Mouse (Mus musculus) stomach, embryonic 15.5 days (tissue): ENCODE data around the gene Tgfb1. TPM values are rescaled to one million over a fixed set of nuclear protein-coding genes. Genes with fewer than 3 reads are reported as not detected.

Experiments used
- ATAC-seq: fragments of 200-750 bp; cut with Nextera tagmentation; 2 replicates; pipeline ENCODE4 v1.8.0; 2017; ENCODE audit warnings: low read depth, moderate number of reproducible peaks, moderate TSS enrichment; ENCODE audit not compliant: insufficient read depth, low FRiP score
- H3K27ac ChIP-seq: fragments of 300-500 bp; sonication (generic); 2 replicates; pipeline ENCODE4 v1.5.1; 2015; ENCODE audit warnings: mild to moderate bottlenecking, inconsistent platforms
- H3K27me3 ChIP-seq: fragments of 300-500 bp; sonication (generic); replicated peaks from 2 replicates; pipeline ENCODE4 v1.6.1; 2015; ENCODE audit warnings: inconsistent platforms
- H3K36me3 ChIP-seq: fragments of 300-500 bp; sonication (generic); 2 replicates; pipeline ENCODE4 v1.6.1; 2015; ENCODE audit warnings: inconsistent platforms
- H3K4me1 ChIP-seq: fragments of 300-500 bp; sonication (generic); 2 replicates; pipeline ENCODE4 v1.6.1; 2015; ENCODE audit warnings: inconsistent platforms
- H3K4me2 ChIP-seq: fragments of 300-500 bp; sonication (generic); 2 replicates; pipeline ENCODE4 v1.6.1; 2015; ENCODE audit warnings: mild to moderate bottlenecking, inconsistent platforms
- H3K4me3 ChIP-seq: fragments of 300-500 bp; sonication (generic); replicated peaks from 2 replicates; pipeline ENCODE4 v1.5.1; 2015; ENCODE audit warnings: inconsistent platforms
- H3K9ac ChIP-seq: fragments of 300-500 bp; sonication (generic); 2 replicates; pipeline ENCODE4 v1.6.1; 2015; ENCODE audit warnings: inconsistent platforms
- H3K9me3 ChIP-seq: fragments of 300-500 bp; sonication (generic); 2 replicates; pipeline ENCODE4 v1.6.1; 2016; ENCODE audit warnings: inconsistent platforms
- WGBS: fragments of 180-500 bp; shearing (Covaris S2); methylation state at CpG from one replicate; pipeline ENCODE4 v1.1.7; 2015; 5-methylcytosine and 5-hydroxymethylcytosine counted together
- polyA plus RNA-seq: library from polyadenylated mRNA; unstranded; fragments of >200 nt; fragmentation: Nextera tagmentation; extraction: Ambion mirVana; gene quantifications from 2 replicates; pipeline ENCODE4 v1.2.1, GENCODE M21; 2015

The Tgfb1 gene
- polyA plus RNA-seq, 1 experiment from 2014 or later: 4.1 TPM

DNA sequence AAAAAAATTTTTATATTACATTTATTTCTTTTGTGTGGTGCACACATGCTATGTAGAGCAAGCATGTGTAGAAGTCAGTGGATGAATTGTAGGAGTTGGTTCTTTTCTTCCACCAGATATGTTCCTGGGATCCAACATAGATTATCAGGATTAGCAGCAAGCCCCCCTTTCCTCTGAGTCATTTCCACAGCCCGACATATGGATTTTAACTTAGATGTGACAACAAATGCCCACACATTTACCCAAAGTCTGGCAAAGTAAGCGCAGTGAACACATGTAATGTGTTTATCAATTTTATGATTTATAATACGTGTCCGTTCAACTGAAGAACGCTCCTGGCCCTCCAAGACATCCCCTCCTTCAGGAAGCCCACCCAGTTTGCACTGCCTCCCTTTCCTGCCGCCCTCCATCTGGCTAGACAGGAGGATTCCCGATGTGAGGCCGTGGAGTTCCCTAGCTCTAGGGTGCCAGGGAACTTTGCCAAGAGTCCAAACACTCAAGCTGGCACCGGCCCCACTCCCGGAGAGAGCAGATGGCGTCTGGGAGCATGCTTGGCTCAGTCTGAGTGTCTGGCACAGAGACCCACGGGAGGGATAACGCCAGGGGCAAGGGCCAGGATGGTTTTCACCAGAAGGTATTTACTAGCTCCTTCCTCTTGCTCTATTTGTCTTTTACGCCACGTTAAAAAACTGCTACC lies 10.6 kb upstream of the Tgfb1 start:
- 51% methylated on average over 15 of the region's 15 CpGs for WGBS
- peaks cover 18% of the 10 kb centered on the region for H3K4me1 ChIP-seq
- no peaks in the 10 kb centered on the region for H3K9me3 ChIP-seq
- H3K27ac ChIP-seq: no peak overlapping the region
- H3K36me3 ChIP-seq: no peaks in the 10 kb centered on the region
- H3K9ac ChIP-seq: no peak overlapping the region
- peaks cover 23% of the 10 kb centered on the region for H3K27me3 ChIP-seq
- H3K4me3 ChIP-seq: no peak overlapping the region
- no peak for ATAC-seq
- no peak overlapping the region for H3K4me2 ChIP-seq

DNA sequence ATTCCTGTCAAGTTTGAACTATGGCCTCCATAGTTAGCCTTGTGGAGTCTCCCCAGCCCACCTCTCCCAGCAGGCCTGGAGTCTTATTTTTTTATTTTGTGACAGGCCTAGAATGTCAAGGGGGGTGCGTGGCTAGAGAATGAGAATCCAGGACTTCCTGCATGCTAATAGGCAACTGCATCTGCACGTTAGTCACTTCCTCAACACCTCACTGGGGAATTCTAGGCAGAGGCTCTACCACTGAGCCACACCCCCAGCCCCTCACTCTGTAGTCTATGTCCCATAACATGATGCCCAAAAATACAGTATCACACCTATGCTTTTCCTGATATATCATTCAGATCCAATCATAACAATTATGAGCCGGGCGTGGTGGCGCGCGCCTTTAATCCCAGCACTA lies 9.8 kb upstream of the Tgfb1 start:
- H3K27ac ChIP-seq: no peak overlapping the region
- 89% methylated on average over 7 of the region's 7 CpGs for WGBS

DNA sequence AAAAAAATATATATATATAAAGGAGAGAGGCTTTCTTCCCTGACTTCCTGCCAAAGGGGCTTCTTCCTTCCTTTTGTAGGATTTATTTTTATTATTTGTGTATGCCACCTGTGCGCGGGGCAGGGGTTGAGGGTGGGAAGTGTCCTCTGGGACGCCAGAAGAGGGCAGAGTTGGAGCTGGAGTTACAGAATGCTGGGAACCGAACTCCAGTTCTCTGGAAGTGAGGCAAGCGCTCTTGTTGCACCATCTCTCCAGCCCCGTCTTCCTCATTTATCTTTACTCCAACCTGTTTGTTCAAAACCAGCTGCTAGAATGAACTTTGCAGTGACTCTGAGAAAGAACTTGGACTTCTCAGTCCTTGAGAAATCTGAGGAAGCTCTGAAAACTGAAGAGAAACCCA lies 6.8 kb upstream of the Tgfb1 start:
- peak overlapping the region; percentile 70 for H3K4me2 ChIP-seq
- peaks cover 6% of the 10 kb centered on the region for H3K27me3 ChIP-seq
- WGBS: 3% methylated on average over 6 of the region's 6 CpGs
- H3K9me3 ChIP-seq: no peaks in the 10 kb centered on the region
- H3K27ac ChIP-seq: peak overlapping the region; percentile 94
- no peak overlapping the region for H3K9ac ChIP-seq
- no peaks in the 10 kb centered on the region for H3K36me3 ChIP-seq
- peak overlapping the region; percentile 68 for H3K4me3 ChIP-seq
- H3K4me1 ChIP-seq: peaks cover 12% of the 10 kb centered on the region
- no peak for ATAC-seq

More for the DNA sequence above, 9.8 kb upstream of the Tgfb1 start:
- no peak overlapping the region for H3K4me3 ChIP-seq
- peaks cover 23% of the 10 kb centered on the region for H3K27me3 ChIP-seq
- H3K9ac ChIP-seq: no peak overlapping the region
- H3K9me3 ChIP-seq: no peaks in the 10 kb centered on the region
- H3K4me1 ChIP-seq: peaks cover 18% of the 10 kb centered on the region
- H3K36me3 ChIP-seq: no peaks in the 10 kb centered on the region
- no peak overlapping the region for H3K4me2 ChIP-seq
- ATAC-seq: no peak

DNA sequence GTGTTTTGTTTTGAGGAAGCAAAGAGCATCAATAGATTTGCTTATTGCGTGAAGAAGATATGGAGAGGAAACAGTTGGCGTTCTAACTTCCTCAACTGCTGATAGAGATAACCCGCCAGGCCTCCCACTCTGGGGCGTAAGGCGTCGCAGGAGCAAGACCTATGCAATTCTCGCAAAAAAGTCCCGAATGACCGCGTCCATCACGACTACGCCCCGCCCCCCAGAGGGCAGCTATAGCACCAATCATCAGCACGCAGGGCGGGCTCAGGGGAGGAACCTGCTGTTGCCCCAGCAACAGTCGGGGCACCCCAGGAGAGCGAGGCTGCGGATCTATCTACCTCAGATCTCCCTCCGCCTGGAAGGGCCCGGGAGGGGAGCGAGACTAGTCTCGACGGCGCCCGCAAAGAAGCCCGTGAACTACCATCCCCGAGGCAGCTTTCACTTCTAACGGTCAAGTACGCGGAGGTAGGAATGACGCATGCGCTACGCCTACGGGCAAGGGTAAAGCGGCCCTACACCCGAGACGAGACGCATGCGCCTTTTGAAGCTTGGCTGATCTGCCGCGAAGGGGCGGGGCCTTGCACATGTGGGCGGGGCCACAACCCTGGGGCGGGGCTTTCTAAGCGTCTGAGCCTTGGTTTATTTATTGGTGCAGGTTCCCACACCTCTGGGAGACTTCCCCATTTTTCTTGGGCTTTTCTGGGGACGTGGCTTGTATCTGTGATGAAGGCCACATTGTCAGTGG lies 6.1 kb upstream of the Tgfb1 start, which contains the start of gene B9d2:
Gene B9d2 (plus strand): TSS at position 267 of the 745 bp plus-strand sequence.
- Histone ChIP-seq H3K27ac (peak within 1 kb of the TSS; percentile 94), H3K9ac (no peak within 1 kb of the TSS), H3K4me2 (peak within 1 kb of the TSS; percentile 70), H3K4me1 (peaks cover 6% of the 10 kb centered on the region), H3K36me3 (no peaks in the 10 kb centered on the region), H3K9me3 (no peaks in the 10 kb centered on the region), H3K27me3 (no peaks in the 10 kb centered on the region), H3K4me3 (peak within 1 kb of the TSS; percentile 68)
- WGBS: under 1% methylated on average over 46 of the region's 46 CpGs
- peak; percentile 96 for ATAC-seq

DNA sequence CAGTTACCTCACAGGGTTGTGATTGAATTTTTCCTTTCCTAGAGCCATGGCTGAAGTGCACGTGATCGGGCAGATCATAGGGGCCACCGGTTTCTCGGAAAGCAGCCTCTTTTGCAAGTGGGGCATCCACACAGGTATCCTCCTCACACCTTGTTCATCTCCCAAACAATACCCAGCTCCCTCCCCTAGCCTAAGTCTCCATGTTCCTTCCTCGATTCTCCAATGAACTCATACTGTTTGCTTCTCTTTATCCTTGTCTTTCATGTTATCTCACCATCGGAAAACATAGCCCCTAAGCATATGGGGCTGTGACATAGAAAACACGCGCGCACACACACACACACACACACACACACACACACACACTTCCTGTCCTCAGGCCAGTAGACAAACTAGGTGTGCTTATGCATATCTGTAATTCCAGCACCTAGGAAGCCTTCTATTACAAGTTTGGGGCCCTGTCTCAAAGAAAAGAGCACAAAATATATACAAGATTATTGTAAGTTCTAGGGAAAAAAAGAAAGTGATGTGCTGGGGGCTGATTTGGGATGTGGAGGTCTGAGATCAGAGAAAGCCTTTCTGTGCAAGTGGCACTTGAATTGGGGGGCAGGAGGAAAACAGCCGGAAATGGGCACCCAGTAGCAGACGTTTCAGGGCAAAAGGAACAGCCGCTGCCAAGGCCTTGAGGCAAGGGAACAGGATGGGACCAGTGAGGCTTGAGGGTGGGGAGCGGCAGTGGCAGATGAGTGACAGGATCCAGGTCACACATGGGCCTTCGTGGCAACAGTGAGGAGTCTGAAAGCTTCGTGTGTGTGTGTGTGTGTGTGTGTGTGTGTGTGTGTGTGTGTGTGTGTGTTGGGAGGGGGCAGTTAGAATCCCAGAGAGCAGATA lies 5.2 kb upstream of the Tgfb1 start:
- H3K4me1 ChIP-seq: peaks cover 11% of the 10 kb centered on the region
- 53% methylated on average over 15 of the region's 15 CpGs for WGBS
- no peak overlapping the region for H3K27ac ChIP-seq
- H3K9ac ChIP-seq: no peak overlapping the region
- peak overlapping the region; percentile 70 for H3K4me2 ChIP-seq
- no peaks in the 10 kb centered on the region for H3K36me3 ChIP-seq
- ATAC-seq: no peak
- peak overlapping the region; percentile 68 for H3K4me3 ChIP-seq
- no peaks in the 10 kb centered on the region for H3K9me3 ChIP-seq
- no peaks in the 10 kb centered on the region for H3K27me3 ChIP-seq

DNA sequence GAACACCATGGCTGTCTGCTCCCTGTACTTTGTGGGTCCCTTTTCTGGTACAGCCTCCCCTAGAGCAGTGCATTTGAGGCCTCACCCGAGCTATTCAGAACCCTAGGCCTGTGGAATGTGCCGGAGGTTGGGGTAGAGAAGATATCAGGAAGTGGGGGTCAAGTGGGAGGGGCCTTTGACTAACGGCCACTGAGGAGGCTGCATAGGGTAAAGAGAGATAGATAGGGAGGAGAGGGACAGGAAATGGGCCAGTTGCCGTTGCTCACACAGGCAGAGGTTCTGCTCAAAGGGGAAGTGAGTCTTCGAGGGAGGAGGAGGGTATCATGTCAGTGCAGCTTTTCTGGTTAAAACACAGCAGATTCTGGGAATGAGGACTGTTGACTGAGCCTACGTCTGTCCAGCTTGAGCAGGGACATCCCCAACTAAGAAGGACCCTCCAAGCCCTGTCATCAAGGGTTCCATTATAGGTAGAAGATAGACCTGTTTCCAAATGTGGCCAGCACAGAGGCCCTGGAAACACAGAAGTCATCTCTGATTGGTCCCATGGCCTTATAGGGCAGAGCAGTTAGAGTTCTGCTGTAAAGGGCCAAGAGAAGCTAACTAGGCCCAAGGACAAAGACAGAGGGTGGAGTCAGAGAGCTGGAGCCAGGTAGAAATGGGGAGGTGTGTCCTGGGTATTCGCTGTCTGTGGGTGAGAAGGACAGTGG lies 3.2 kb upstream of the Tgfb1 start:
- Histone ChIP-seq H3K4me1 (peaks cover 24% of the 10 kb centered on the region), H3K9ac (no peak overlapping the region), H3K27me3 (peaks cover 6% of the 10 kb centered on the region; the same call in 1 of the 2 replicates), H3K4me3 (no peak overlapping the region), H3K9me3 (no peaks in the 10 kb centered on the region), H3K27ac (0 out of 2 replicates have a peak overlapping the region, but pooled peaks have one; percentile 12), H3K36me3 (no peaks in the 10 kb centered on the region), H3K4me2 (0 out of 2 replicates have a peak overlapping the region, but pooled peaks have one; percentile 9)
- no peak for ATAC-seq
- WGBS: 55% methylated on average over 7 of the region's 7 CpGs

DNA sequence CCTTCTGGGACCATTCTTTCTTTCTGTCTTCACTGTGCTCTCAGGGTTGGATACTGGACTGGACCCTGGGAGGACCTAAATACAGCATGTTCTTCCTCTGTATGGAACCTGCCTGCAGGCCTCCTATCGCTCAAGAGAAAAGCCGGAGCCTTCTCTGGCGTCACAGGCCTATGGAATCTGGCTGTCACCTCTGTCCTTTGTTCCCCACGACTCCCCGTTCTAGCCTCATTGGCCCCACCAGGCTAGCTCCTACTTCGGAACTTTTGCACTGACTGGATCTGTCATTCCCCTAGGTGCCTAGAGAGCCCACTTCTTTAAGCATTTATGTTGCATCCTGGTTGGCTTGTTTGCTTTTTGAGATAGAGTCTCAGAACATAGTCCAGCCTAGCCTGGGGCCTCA lies 2.1 kb upstream of the Tgfb1 start:
- Histone ChIP-seq H3K36me3 (no peaks in the 10 kb centered on the region), H3K27ac (no peak overlapping the region), H3K4me2 (no peak overlapping the region), H3K9ac (no peak overlapping the region), H3K4me3 (no peak overlapping the region), H3K9me3 (no peaks in the 10 kb centered on the region), H3K4me1 (peaks cover 33% of the 10 kb centered on the region), H3K27me3 (peaks cover 6% of the 10 kb centered on the region; the same call in 1 of the 2 replicates)
- whole genome bisulfite sequencing: 81% methylated on average over 6 of the region's 6 CpGs
- no peak for ATAC-seq

DNA sequence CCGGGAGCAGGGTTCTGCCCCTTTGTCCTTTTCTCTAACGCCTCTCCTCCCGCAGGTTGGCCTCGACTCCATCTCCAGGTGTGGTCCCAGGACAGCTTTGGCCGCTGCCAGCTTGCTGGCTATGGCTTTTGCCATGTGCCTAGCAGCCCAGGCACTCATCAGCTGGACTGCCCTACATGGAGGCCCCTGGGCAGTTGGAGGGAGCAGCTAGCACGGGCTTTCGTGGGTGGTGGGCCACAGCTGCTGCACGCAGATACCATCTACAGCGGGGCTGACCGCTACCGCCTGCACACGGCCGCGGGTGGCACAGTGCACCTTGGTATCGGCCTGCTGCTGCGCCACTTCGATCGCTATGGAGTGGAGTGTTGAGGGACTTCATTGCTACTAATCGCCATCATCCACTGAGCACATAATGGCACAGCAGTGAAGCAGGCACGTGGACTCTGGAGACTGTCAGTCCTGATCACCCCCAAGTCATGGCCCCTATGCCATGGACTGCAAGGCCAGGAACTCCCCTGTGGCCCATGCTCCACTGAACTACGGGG lies 804 bp upstream of the Tgfb1 start:
- WGBS: 68% methylated on average over 21 of the region's 21 CpGs
- Histone ChIP-seq H3K9me3 (no peaks in the 10 kb centered on the region), H3K27ac (no peak overlapping the region), H3K4me2 (peak overlapping the region; percentile 97), H3K4me1 (peaks cover 34% of the 10 kb centered on the region), H3K4me3 (peak overlapping the region; percentile 73), H3K9ac (no peak overlapping the region), H3K27me3 (peaks cover 6% of the 10 kb centered on the region; the same call in 1 of the 2 replicates), H3K36me3 (no peaks in the 10 kb centered on the region)
- ATAC-seq: no peak

DNA sequence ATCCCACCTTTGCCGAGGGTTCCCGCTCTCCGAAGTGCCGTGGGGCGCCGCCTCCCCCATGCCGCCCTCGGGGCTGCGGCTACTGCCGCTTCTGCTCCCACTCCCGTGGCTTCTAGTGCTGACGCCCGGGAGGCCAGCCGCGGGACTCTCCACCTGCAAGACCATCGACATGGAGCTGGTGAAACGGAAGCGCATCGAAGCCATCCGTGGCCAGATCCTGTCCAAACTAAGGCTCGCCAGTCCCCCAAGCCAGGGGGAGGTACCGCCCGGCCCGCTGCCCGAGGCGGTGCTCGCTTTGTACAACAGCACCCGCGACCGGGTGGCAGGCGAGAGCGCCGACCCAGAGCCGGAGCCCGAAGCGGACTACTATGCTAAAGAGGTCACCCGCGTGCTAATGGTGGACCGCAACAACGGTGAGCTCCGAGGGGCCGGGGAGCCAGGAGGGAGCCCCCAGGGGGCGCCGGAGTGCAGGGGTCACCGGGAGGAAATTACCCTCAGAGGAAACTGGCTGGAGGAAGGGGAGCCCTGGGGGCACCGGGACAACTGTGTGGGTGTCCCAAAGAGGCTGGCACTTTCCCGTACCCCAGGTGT lies 1.1 kb downstream of the Tgfb1 start:
- H3K4me2 ChIP-seq: peak overlapping the region; percentile 97
- no peaks in the 10 kb centered on the region for H3K36me3 ChIP-seq
- H3K27me3 ChIP-seq: peaks cover 6% of the 10 kb centered on the region; the same call in 1 of the 2 replicates
- H3K9ac ChIP-seq: peak overlapping the region; percentile 71
- H3K9me3 ChIP-seq: no peaks in the 10 kb centered on the region
- WGBS: under 1% methylated on average over 47 of the region's 47 CpGs
- H3K4me1 ChIP-seq: peaks cover 34% of the 10 kb centered on the region
- ATAC-seq: no peak
- peak overlapping the region; percentile 73 for H3K4me3 ChIP-seq
- peak overlapping the region; percentile 84 for H3K27ac ChIP-seq

DNA sequence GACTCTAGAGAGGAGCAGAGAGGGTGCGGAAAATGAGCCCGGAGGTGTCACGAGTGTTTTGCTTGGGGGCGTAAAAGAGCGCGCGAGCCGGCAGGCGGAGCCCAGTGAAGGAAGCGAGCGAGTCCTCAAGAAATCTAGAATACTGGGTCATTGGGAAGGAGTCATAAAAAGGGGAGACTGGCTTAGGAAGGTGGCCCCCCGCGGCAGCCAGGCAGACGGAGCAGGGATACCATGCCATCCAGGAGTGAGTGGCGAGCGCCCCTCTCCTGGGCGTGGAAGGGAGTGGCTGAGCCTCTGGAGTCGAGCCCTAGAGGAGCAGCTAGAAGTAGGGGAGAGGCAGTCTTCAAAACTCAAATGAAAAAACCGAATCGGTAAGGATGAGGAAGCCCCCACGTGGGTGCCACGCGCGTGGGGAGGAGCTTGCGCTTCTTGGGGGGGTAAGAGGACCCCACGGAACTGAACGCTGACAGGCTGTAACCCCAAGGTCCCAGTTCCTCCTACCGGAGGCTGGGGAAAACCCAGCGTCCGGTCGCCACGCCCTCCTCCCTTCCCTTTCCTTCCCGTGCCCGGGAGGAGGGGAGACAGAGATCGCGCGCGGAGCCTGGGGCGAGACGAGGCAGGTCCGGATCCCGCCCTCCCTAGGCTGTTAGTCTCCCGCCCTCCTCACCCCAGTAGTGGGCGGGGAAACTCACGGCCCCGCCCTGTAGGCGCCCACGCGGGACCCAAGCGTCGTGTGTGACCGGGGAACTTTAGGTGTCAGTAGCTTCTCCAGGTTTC lies 2.2 kb downstream of the Tgfb1 start:
- WGBS: under 1% methylated on average over 47 of the region's 52 CpGs
- peak overlapping the region; percentile 73 for H3K4me3 ChIP-seq
- H3K4me1 ChIP-seq: peaks cover 34% of the 10 kb centered on the region
- H3K9ac ChIP-seq: peak overlapping the region; percentile 71
- H3K36me3 ChIP-seq: no peaks in the 10 kb centered on the region
- H3K27me3 ChIP-seq: peaks cover 6% of the 10 kb centered on the region; the same call in 1 of the 2 replicates
- no peaks in the 10 kb centered on the region for H3K9me3 ChIP-seq
- peak overlapping the region; percentile 97 for H3K4me2 ChIP-seq
- ATAC-seq: peak; percentile 74
- H3K27ac ChIP-seq: peak overlapping the region; percentile 84
